Mouse (Mus musculus): ENCODE results near the gene Gsap. TPM values are rescaled to one million over a fixed set of nuclear protein-coding genes. Genes with fewer than 3 reads are reported as not detected.
A peak's percentile ranks its signal among the peaks of the same experiment; 100 is the strongest.

The Gsap gene
- polyA plus RNA-seq, 1 experiment from 2014 or later, result 3.6 TPM

DNA sequence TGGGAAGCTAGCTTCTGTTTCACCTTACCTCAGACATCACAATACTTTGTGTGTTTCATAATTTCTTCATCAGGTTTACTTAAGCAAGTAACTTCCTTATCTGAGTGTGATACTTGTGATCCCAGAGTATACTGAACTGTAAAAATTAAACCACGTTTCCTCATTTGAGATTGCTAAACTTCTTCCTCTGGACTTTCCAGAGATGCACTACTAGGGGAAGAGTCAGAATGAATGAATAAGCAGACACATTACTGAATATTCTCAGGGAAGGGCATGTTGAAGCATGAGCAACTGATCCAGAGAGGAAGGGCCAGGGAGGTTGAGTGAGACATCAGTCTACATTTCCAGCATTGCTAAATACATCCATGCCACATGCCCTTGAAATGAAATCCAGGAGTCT, 3.0 kb downstream of the Gsap start:
- ATAC-seq (ENCODE audit: low read depth) (no peak), DNase-seq (ENCODE audit: low spot score) (no peak)
- Histone ChIP-seq H3K4me2 (ENCODE audit: low read depth, low read length) (no peak overlapping the region), H3K9me3 (ENCODE audit: control insufficient read depth, low read length) (0 out of 2 replicates have a peak, but pooled peaks cover 15% of the 10 kb centered on the region), H3K4me3 (ENCODE audit: low read depth, low read length) (no peak overlapping the region), H3K27ac (replicated peaks; ENCODE audit: low read depth, low read length) (no peak overlapping the region), H3K4me1 (ENCODE audit: control insufficient read depth, insufficient read depth, low read length) (no peaks in the 10 kb centered on the region), H3K36me3 (ENCODE audit: control insufficient read depth, insufficient read depth, low read length) (no peaks in the 10 kb centered on the region), H3K9ac (ENCODE audit: low read depth, low read length) (no peak overlapping the region), H3K27me3 (replicated peaks; ENCODE audit: control insufficient read depth, insufficient read depth, low read length) (no peaks in the 10 kb centered on the region; the same call in 1 of the 2 replicates)
- 78% methylated on average over 1 of the region's 1 CpGs for WGBS

DNA sequence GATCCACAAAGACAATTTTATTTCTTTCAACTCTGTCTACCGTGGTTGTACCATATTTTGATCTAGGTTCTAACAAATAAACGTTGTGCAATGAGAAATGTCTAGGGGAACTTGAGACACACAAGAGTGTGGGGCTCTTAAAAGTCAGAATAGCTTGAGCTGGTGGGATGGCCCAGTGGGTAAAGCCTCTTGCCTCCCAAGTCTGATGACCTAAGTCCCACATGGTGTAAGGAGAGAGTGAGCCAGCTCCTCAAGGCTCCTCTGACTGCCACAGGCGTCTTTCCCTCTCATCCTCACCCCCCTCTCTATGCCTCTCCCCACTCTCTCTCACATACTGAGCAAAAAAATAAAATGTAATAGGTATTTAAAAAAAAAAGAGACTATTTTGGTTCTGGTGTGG, 3.4 kb downstream of the Gsap start:
- Histone ChIP-seq H3K27me3 (replicated peaks; ENCODE audit: control insufficient read depth, insufficient read depth, low read length) (no peaks in the 10 kb centered on the region; the same call in 1 of the 2 replicates), H3K4me2 (ENCODE audit: low read depth, low read length) (no peak overlapping the region), H3K9ac (ENCODE audit: low read depth, low read length) (no peak overlapping the region), H3K27ac (replicated peaks; ENCODE audit: low read depth, low read length) (no peak overlapping the region), H3K4me1 (ENCODE audit: control insufficient read depth, insufficient read depth, low read length) (no peaks in the 10 kb centered on the region), H3K9me3 (ENCODE audit: control insufficient read depth, low read length) (0 out of 2 replicates have a peak, but pooled peaks cover 15% of the 10 kb centered on the region), H3K36me3 (ENCODE audit: control insufficient read depth, insufficient read depth, low read length) (no peaks in the 10 kb centered on the region), H3K4me3 (ENCODE audit: low read depth, low read length) (no peak overlapping the region)
- no peak for DNase-seq (ENCODE audit: low spot score)
- whole genome bisulfite sequencing, result 66% methylated on average over 3 of the region's 3 CpGs
- no peak for ATAC-seq (ENCODE audit: low read depth)

- ATAC-seq (ENCODE audit: low read depth), result no peak
Measured at GRCm38 (mm10) chr5:21203504-21203903, 17.4 kb downstream of the Gsap start.

DNA sequence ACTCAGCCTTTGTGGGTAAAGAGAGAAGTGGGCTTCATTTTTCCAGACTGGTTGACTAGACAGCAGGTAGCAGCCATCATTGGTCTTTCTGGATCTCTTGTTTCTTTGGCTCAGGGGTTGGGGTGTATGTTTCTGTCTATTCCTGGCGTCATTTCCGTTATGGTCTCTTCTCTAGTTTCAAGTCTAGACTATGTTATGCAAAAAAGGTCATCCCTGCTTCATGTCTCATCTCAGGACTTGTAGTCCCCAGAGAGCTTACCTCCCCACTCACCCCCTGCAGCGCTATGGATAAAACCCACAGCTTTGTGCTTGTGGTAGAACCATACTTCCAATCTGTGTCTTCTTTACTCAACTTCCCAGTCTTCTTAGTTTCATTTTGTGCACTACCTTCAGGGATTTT, 18.1 kb downstream of the Gsap start:
- 71% methylated on average over 3 of the region's 3 CpGs for WGBS
- H3K27ac ChIP-seq (replicated peaks; ENCODE audit: low read depth, low read length), result no peak overlapping the region
- H3K4me1 ChIP-seq (ENCODE audit: control insufficient read depth, insufficient read depth, low read length), result no peaks in the 10 kb centered on the region
- no peak overlapping the region for H3K4me2 ChIP-seq (ENCODE audit: low read depth, low read length)
- H3K27me3 ChIP-seq (replicated peaks; ENCODE audit: control insufficient read depth, insufficient read depth, low read length), result no peaks in the 10 kb centered on the region
- DNase-seq (ENCODE audit: low spot score) (no peak), ATAC-seq (ENCODE audit: low read depth) (no peak)
- no peak overlapping the region for H3K9ac ChIP-seq (ENCODE audit: low read depth, low read length)
- no peak overlapping the region for H3K4me3 ChIP-seq (ENCODE audit: low read depth, low read length)
- no peaks in the 10 kb centered on the region for H3K9me3 ChIP-seq (ENCODE audit: control insufficient read depth, low read length)
- H3K36me3 ChIP-seq (ENCODE audit: control insufficient read depth, insufficient read depth, low read length), result no peaks in the 10 kb centered on the region

More at GRCm38 (mm10) chr5:21203504-21203903, 17.4 kb downstream of the Gsap start:
- DNase-seq (ENCODE audit: low spot score), result no peak
- H3K36me3 ChIP-seq (ENCODE audit: control insufficient read depth, insufficient read depth, low read length), result no peaks in the 10 kb centered on the region
- H3K9me3 ChIP-seq (ENCODE audit: control insufficient read depth, low read length), result no peaks in the 10 kb centered on the region
- no peak overlapping the region for H3K4me3 ChIP-seq (ENCODE audit: low read depth, low read length)
- H3K9ac ChIP-seq (ENCODE audit: low read depth, low read length), result no peak overlapping the region
- H3K27me3 ChIP-seq (replicated peaks; ENCODE audit: control insufficient read depth, insufficient read depth, low read length), result no peaks in the 10 kb centered on the region
- no peak overlapping the region for H3K27ac ChIP-seq (replicated peaks; ENCODE audit: low read depth, low read length)
- WGBS, result 70% methylated on average over 1 of the region's 1 CpGs
- H3K4me2 ChIP-seq (ENCODE audit: low read depth, low read length), result no peak overlapping the region
- H3K4me1 ChIP-seq (ENCODE audit: control insufficient read depth, insufficient read depth, low read length), result no peaks in the 10 kb centered on the region

GRCm38 (mm10) chr5:21206014-21206413, 20.0 kb downstream of the Gsap start:
- H3K4me2 ChIP-seq (ENCODE audit: low read depth, low read length), result no peak overlapping the region
- no peak for ATAC-seq (ENCODE audit: low read depth)
- H3K4me3 ChIP-seq (ENCODE audit: low read depth, low read length), result no peak overlapping the region
- no peaks in the 10 kb centered on the region for H3K9me3 ChIP-seq (ENCODE audit: control insufficient read depth, low read length)
- no peak overlapping the region for H3K9ac ChIP-seq (ENCODE audit: low read depth, low read length)
- H3K27ac ChIP-seq (replicated peaks; ENCODE audit: low read depth, low read length), result no peak overlapping the region
- WGBS, result 79% methylated on average over 4 of the region's 4 CpGs
- no peaks in the 10 kb centered on the region for H3K36me3 ChIP-seq (ENCODE audit: control insufficient read depth, insufficient read depth, low read length)
- no peak for DNase-seq (ENCODE audit: low spot score)
- H3K4me1 ChIP-seq (ENCODE audit: control insufficient read depth, insufficient read depth, low read length), result no peaks in the 10 kb centered on the region
- no peaks in the 10 kb centered on the region for H3K27me3 ChIP-seq (replicated peaks; ENCODE audit: control insufficient read depth, insufficient read depth, low read length)

DNA sequence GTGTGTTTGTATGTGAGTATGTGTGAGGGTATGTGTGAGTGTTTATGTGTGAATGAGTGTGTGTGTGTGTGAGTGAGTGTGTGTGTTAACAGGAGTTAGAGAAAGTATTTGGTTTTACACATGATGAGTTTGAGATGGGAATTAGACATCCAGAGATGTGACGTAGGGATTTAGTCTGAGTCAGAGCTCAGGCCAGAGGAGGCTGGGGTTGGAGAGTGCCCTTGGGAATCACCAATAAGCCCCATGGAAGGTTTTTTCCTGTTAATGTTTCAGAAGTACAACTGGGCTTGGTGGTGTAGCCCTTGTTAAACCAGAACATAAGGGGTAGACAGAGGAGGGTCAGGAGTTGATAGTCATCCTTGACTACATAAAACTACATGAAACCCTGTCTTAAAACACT, 25.4 kb downstream of the Gsap start:
- H3K27ac ChIP-seq (replicated peaks; ENCODE audit: low read depth, low read length), result no peak overlapping the region
- ATAC-seq (ENCODE audit: low read depth), result no peak

GRCm38 (mm10) chr5:21212933-21213332, 26.9 kb downstream of the Gsap start:
- no peaks in the 10 kb centered on the region for H3K27me3 ChIP-seq (replicated peaks; ENCODE audit: control insufficient read depth, insufficient read depth, low read length)
- H3K4me2 ChIP-seq (ENCODE audit: low read depth, low read length), result no peak overlapping the region
- DNase-seq (ENCODE audit: low spot score) (no peak), ATAC-seq (ENCODE audit: low read depth) (no peak)
- WGBS, result 81% methylated on average over 3 of the region's 3 CpGs
- no peaks in the 10 kb centered on the region for H3K4me1 ChIP-seq (ENCODE audit: control insufficient read depth, insufficient read depth, low read length)
- H3K4me3 ChIP-seq (ENCODE audit: low read depth, low read length), result no peak overlapping the region
- no peak overlapping the region for H3K9ac ChIP-seq (ENCODE audit: low read depth, low read length)
- no peaks in the 10 kb centered on the region for H3K36me3 ChIP-seq (ENCODE audit: control insufficient read depth, insufficient read depth, low read length)
- no peak overlapping the region for H3K27ac ChIP-seq (replicated peaks; ENCODE audit: low read depth, low read length)
- no peaks in the 10 kb centered on the region for H3K9me3 ChIP-seq (ENCODE audit: control insufficient read depth, low read length)

More for the DNA sequence above, 25.4 kb downstream of the Gsap start:
- Histone ChIP-seq H3K27me3 (replicated peaks; ENCODE audit: control insufficient read depth, insufficient read depth, low read length) (no peaks in the 10 kb centered on the region), H3K4me1 (ENCODE audit: control insufficient read depth, insufficient read depth, low read length) (no peaks in the 10 kb centered on the region), H3K4me3 (ENCODE audit: low read depth, low read length) (no peak overlapping the region), H3K9ac (ENCODE audit: low read depth, low read length) (no peak overlapping the region), H3K36me3 (ENCODE audit: control insufficient read depth, insufficient read depth, low read length) (no peaks in the 10 kb centered on the region), H3K4me2 (ENCODE audit: low read depth, low read length) (no peak overlapping the region), H3K9me3 (ENCODE audit: control insufficient read depth, low read length) (no peaks in the 10 kb centered on the region)
- DNase-seq (ENCODE audit: low spot score), result no peak
- 71% methylated on average over 1 of the region's 1 CpGs for WGBS

- WGBS, result 87% methylated on average over 5 of the region's 5 CpGs
- Histone ChIP-seq H3K27ac (replicated peaks; ENCODE audit: low read depth, low read length) (no peak overlapping the region), H3K9me3 (ENCODE audit: control insufficient read depth, low read length) (no peaks in the 10 kb centered on the region), H3K4me2 (ENCODE audit: low read depth, low read length) (no peak overlapping the region), H3K9ac (ENCODE audit: low read depth, low read length) (no peak overlapping the region), H3K27me3 (replicated peaks; ENCODE audit: control insufficient read depth, insufficient read depth, low read length) (no peaks in the 10 kb centered on the region), H3K4me1 (ENCODE audit: control insufficient read depth, insufficient read depth, low read length) (no peaks in the 10 kb centered on the region), H3K36me3 (ENCODE audit: control insufficient read depth, insufficient read depth, low read length) (no peaks in the 10 kb centered on the region), H3K4me3 (ENCODE audit: low read depth, low read length) (no peak overlapping the region)
- DNase-seq (ENCODE audit: low spot score), result no peak
- ATAC-seq (ENCODE audit: low read depth), result no peak
Measured at GRCm38 (mm10) chr5:21213801-21214200, 27.7 kb downstream of the Gsap start.

DNA sequence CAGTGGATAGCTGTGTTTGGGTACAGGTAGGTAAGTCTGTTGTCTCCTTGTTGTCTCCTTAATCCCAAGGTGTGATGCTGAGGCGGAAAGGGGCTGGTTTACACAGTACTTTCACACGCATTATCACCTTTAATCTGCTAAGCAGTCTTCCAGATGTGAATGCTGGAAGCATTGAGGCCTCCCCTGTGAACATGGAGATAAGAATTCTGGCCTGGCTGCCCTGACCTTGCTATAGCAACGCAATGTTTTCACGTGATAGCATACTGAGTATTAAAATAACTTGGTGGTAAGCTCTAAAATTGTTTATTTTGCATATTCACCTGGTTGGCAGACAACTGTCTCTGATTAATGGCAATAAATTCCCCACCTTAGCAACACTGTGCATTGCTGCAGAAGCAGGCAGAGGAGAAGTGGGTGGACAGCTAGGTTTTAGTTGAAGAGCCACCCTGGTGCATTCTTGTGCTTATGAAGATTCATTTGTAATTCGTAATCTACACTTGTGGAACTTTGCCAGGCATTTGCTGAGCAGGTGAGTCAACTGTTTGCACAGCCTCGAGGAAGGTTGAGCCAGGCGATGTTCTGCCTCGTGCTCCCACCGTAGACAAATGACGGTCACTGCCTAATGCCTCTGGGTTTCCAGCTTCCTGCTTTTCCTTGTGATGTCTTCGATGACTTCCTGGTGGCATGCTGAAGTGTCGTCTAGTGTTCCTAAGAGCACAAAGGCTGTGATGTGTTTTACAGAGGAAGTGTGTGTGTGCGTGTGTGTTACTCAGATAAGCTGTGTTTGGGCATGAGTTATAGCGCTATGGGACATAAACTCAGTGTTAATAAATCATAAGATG, 31.6 kb downstream of the Gsap start:
- ATAC-seq (ENCODE audit: low read depth) (no peak), DNase-seq (ENCODE audit: low spot score) (peak; percentile 52)
- Histone ChIP-seq H3K4me3 (ENCODE audit: low read depth, low read length) (no peak overlapping the region), H3K27me3 (replicated peaks; ENCODE audit: control insufficient read depth, insufficient read depth, low read length) (no peaks in the 10 kb centered on the region), H3K9me3 (ENCODE audit: control insufficient read depth, low read length) (no peaks in the 10 kb centered on the region), H3K27ac (replicated peaks; ENCODE audit: low read depth, low read length) (no peak overlapping the region), H3K4me2 (ENCODE audit: low read depth, low read length) (no peak overlapping the region), H3K9ac (ENCODE audit: low read depth, low read length) (no peak overlapping the region), H3K36me3 (ENCODE audit: control insufficient read depth, insufficient read depth, low read length) (no peaks in the 10 kb centered on the region), H3K4me1 (ENCODE audit: control insufficient read depth, insufficient read depth, low read length) (no peaks in the 10 kb centered on the region)
- WGBS, result 70% methylated on average over 14 of the region's 14 CpGs
